Comparison of ENCODE assay signal across 30 mouse cellular contexts in the genomic region with DNA sequence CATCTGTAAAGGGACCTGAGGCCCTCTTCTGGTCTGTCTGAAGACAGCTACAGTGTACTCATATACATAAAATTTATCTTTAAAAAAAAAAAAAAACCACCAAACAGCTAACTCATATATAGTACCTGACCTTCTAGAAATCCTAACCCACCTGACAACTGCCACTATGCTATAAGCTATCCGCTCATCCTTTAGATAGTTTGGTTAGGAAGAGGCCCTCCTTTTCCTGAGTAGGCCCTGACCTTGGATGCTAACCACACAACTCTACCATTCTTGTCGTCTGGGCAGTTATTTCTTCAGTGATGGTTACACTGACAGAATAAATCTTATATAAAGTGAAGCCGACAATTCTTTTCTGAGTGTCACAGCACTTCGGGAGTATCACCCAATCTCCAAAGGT.
"Had no signal": no experiment of that assay in that cellular context is flagged by ENCODE, and none has a peak within 500 bp of the region (broad histone marks: within the 10 kb centered on the region; RNA-seq: fewer than 3 reads in every experiment).

No protein-coding gene starts in this region.

- H3K27me3 ChIP-seq: limb, embryonic 12.5 days; limb, embryonic 13.5 days; limb, embryonic 15.5 days; liver, embryonic 12.5 days; liver, embryonic 13.5 days; liver, embryonic 15.5 days; lung, embryonic 15.5 days; megakaryocyte, embryonic 14.5 days; midbrain, embryonic 12.5 days; midbrain, embryonic 13.5 days; midbrain, embryonic 15.5 days had no signal

- H3K4me1 ChIP-seq: limb, embryonic 10.5 days; limb, embryonic 12.5 days; limb, embryonic 13.5 days; limb, embryonic 15.5 days; lung, embryonic 15.5 days; midbrain, embryonic 12.5 days; midbrain, embryonic 13.5 days had no signal

- H3K9ac ChIP-seq: limb, embryonic 12.5 days; limb, embryonic 13.5 days; limb, embryonic 15.5 days; liver, embryonic 12.5 days; liver, embryonic 13.5 days; liver, embryonic 14.5 days; liver, embryonic 15.5 days; liver, postnatal 0 days; lung, embryonic 14.5 days; lung, embryonic 15.5 days; midbrain, embryonic 12.5 days; midbrain, embryonic 13.5 days; midbrain, embryonic 15.5 days had no signal

- H3K9me3 ChIP-seq: limb, embryonic 10.5 days; limb, embryonic 12.5 days; limb, embryonic 13.5 days; limb, embryonic 15.5 days; liver, embryonic 12.5 days; liver, embryonic 13.5 days; liver, embryonic 15.5 days; lung, embryonic 15.5 days; megakaryocyte, embryonic 14.5 days; midbrain, embryonic 12.5 days; midbrain, embryonic 13.5 days; midbrain, embryonic 15.5 days had no signal

- H3K4me3 ChIP-seq: left cerebral cortex, adult 2 months; limb, embryonic 10.5 days; limb, embryonic 12.5 days; limb, embryonic 13.5 days; limb, embryonic 15.5 days; liver, embryonic 12.5 days; liver, embryonic 13.5 days; liver, embryonic 15.5 days; lung, embryonic 15.5 days; megakaryocyte, embryonic 14.5 days; midbrain, embryonic 12.5 days; midbrain, embryonic 13.5 days; midbrain, embryonic 15.5 days; myocyte had no signal

- DNase-seq: left cerebral cortex, postnatal 4 days; liver; liver, embryonic 13.5 days; liver, postnatal 0 days; lung, adult 18-20 months; lung, adult 2 months; lung, embryonic 14.5 days; lung, postnatal 10 days; lung, postnatal 14 days; lung, postnatal 36 days; lung, postnatal 4 days; midbrain, embryonic 14.5 days had no signal

- H3K4me2 ChIP-seq: limb, embryonic 12.5 days; limb, embryonic 13.5 days; limb, embryonic 15.5 days; liver, embryonic 11.5 days; liver, embryonic 12.5 days; liver, embryonic 13.5 days; liver, embryonic 15.5 days; lung, embryonic 14.5 days; lung, embryonic 15.5 days; midbrain, embryonic 11.5 days; midbrain, embryonic 12.5 days; midbrain, embryonic 13.5 days; midbrain, embryonic 15.5 days had no signal

- H3K27ac ChIP-seq: left cerebral cortex, adult 2 months; limb, embryonic 10.5 days; limb, embryonic 12.5 days; limb, embryonic 13.5 days; limb, embryonic 15.5 days; liver, embryonic 12.5 days; liver, embryonic 13.5 days; liver, embryonic 14.5 days; liver, embryonic 15.5 days; lung, embryonic 15.5 days; macrophage; midbrain, embryonic 12.5 days; midbrain, embryonic 13.5 days; midbrain, embryonic 15.5 days had no signal

- ATAC-seq: liver, embryonic 12.5 days; liver, postnatal 0 days; lung, postnatal 0 days; midbrain, embryonic 13.5 days; midbrain, embryonic 15.5 days had no signal
